Mouse (Mus musculus) neural tube, embryonic 13.5 days (tissue): Measurements from ENCODE around the gene Trpm1. TPM values are rescaled to one million over a fixed set of nuclear protein-coding genes. Genes with fewer than 3 reads are reported as not detected.
"Not testable (repeated sequence)": the region's sequence is repeated elsewhere in the genome, so short reads cannot be mapped to it uniquely, and the experiment has no call there.

ENCODE experiments used
- ATAC-seq: fragments of 200-750 bp; cut with Nextera tagmentation; 2 replicates; pipeline ENCODE4 v1.8.0; 2017; ENCODE audit warnings: low read depth, mild to moderate bottlenecking, moderate TSS enrichment, moderate library complexity
- H3K27ac ChIP-seq: fragments of 300-500 bp; sonication (generic); replicated peaks from 2 replicates; pipeline ENCODE4 v1.5.1; 2015; ENCODE audit warnings: moderate library complexity, mild to moderate bottlenecking, inconsistent platforms
- H3K27me3 ChIP-seq: fragments of 300-500 bp; sonication (generic); 2 replicates; pipeline ENCODE4 v1.6.1; 2015; ENCODE audit warnings: mild to moderate bottlenecking, inconsistent platforms
- H3K36me3 ChIP-seq: fragments of 300-500 bp; sonication (generic); 2 replicates; pipeline ENCODE4 v1.6.1; 2015; ENCODE audit warnings: mild to moderate bottlenecking, inconsistent platforms
- H3K4me1 ChIP-seq: fragments of 300-500 bp; sonication (generic); replicated peaks from 2 replicates; pipeline ENCODE4 v1.6.1; 2015; ENCODE audit warnings: inconsistent platforms
- H3K4me2 ChIP-seq: fragments of 300-500 bp; sonication (generic); 2 replicates; pipeline ENCODE4 v1.6.1; 2015; ENCODE audit warnings: inconsistent platforms, mild to moderate bottlenecking, moderate library complexity
- H3K4me3 ChIP-seq: fragments of 300-500 bp; sonication (generic); 2 replicates; pipeline ENCODE4 v1.5.1; 2015; ENCODE audit warnings: mild to moderate bottlenecking, inconsistent platforms
- H3K9ac ChIP-seq: fragments of 300-500 bp; sonication (generic); 2 replicates; pipeline ENCODE4 v1.6.1; 2015; ENCODE audit warnings: moderate library complexity, mild to moderate bottlenecking, inconsistent platforms
- H3K9me3 ChIP-seq: fragments of 300-500 bp; sonication (generic); 2 replicates; pipeline ENCODE4 v1.6.1; 2016; ENCODE audit warnings: inconsistent platforms
- WGBS: fragments of 180-500 bp; shearing (Covaris S2); methylation state at CpG from one replicate; pipeline ENCODE4 v1.1.7; 2015; 5-methylcytosine and 5-hydroxymethylcytosine counted together
- polyA plus RNA-seq: library from polyadenylated mRNA; unstranded; fragments of >200 nt; fragmentation: Nextera tagmentation; extraction: Ambion mirVana; gene quantifications from 2 replicates; pipeline ENCODE4 v1.2.1, GENCODE M21; 2015

The Trpm1 gene
- 0.26 TPM in 1 of 2 replicates, not detected in the other for polyA plus RNA-seq

DNA sequence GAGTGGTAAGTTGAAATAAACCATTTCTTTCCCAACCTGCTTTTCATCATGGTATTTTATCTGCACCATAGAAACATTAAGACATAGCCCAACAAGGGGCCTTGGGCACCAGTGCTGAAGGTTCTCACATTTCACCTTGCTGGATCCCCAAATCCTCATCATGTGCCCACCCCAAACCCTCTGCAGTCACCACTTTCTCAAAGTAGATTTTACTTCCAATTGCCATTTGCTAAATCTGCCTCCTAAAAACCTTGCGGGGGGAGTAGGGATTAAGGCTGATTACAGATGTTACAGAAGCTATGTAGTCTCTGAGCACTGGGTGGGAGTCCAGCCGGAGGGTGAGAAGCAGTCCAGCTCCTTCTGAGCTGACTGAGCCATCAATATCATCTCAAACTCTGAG is at the start of gene Trpm1:
Gene Trpm1 (plus strand): TSS at position 301 of the 400 bp plus-strand sequence.
- no peak for ATAC-seq
- 96% methylated on average over 2 of the region's 2 CpGs for WGBS

DNA sequence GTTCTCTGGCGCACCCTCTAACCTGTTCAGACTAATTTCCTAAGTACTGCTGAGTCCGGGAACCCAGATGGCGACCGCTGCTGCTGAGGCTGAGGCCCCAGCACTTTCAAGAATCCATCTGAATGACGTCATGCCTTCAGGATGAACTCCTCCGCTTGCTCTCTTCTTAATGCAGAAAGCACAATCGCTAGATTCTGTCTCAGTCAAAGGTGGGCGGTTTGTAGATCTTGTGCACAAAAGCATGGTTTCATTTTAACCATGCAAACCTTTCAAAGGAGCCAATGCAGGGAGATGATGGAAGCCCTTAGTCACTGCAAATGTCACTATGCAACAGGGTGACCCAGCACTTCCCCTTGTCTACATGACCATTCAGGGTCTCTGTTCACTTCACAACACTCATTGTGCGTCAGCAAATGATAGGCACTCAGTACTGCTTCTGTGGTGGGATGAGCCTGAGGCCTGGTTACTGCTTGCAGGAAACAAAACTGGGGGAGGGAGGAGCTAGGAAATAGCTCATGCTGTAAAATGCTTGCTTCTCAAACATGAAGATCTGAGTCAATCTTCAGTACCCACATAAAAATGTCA is 31.4 kb upstream of the Trpm1 start:
- H3K27ac ChIP-seq: no peak overlapping the region
- H3K4me1 ChIP-seq: no peaks in the 10 kb centered on the region
- no peak overlapping the region for H3K4me2 ChIP-seq
- no peaks in the 10 kb centered on the region for H3K9me3 ChIP-seq
- no peaks in the 10 kb centered on the region for H3K36me3 ChIP-seq
- H3K27me3 ChIP-seq: no peaks in the 10 kb centered on the region
- H3K9ac ChIP-seq: no peak overlapping the region
- no peak overlapping the region for H3K4me3 ChIP-seq
- no peak for ATAC-seq
- WGBS: 88% methylated on average over 9 of the region's 9 CpGs

More for the DNA sequence above, at the start of gene Trpm1:
- H3K4me1 ChIP-seq: peaks cover 12% of the 10 kb centered on the region
- H3K9me3 ChIP-seq: no peaks in the 10 kb centered on the region
- no peaks in the 10 kb centered on the region for H3K27me3 ChIP-seq
- no peak within 1 kb of the TSS for H3K9ac ChIP-seq
- H3K4me2 ChIP-seq: no peak within 1 kb of the TSS
- H3K4me3 ChIP-seq: no peak within 1 kb of the TSS
- no peaks in the 10 kb centered on the region for H3K36me3 ChIP-seq
- H3K27ac ChIP-seq: no peak within 1 kb of the TSS

DNA sequence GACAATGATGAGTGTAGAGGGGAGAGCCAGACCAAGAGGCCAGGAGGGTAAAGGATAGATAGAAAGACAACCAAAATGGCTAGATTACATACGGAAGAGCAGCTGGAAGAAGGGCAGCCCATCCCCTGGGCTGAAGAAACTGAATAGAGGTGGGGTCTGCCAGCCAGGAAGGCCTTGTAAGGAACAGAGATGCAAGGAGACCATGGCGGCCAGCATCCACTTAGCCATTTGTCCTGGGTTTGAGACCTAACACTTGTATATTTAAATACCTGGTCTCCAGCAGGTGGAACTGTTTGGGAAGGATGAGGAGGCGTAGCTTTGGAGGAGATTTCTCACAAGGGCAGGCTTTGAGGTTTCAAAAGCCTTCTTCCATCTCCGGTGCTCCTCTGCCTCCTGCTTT is 29.9 kb upstream of the Trpm1 start:
- no peak overlapping the region for H3K4me2 ChIP-seq
- no peaks in the 10 kb centered on the region for H3K27me3 ChIP-seq
- no peak overlapping the region for H3K27ac ChIP-seq
- ATAC-seq: no peak
- H3K4me1 ChIP-seq: no peaks in the 10 kb centered on the region
- H3K36me3 ChIP-seq: no peaks in the 10 kb centered on the region
- 91% methylated on average over 4 of the region's 4 CpGs for WGBS
- H3K9ac ChIP-seq: no peak overlapping the region
- no peak overlapping the region for H3K4me3 ChIP-seq
- H3K9me3 ChIP-seq: no peaks in the 10 kb centered on the region

DNA sequence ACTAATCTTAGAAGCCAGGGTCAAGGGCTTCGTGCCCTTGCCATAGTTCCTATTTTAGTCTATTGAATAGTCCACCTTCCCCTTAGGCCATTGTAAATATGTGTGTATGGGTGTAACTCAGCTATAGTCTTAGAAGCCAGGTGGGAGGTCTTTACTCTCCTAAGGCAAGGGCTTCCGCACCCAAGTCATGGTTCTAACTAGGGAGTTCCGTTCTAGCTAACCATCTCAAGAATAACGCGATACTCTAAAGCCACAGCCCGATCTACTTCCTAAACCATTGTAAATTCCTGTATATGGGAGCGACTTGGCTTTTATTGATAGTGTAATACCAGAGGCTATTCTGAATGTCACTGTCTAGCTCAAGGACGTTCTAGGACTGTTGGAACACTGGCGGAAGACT is 27.6 kb upstream of the Trpm1 start:
- 93% methylated on average over 9 of the region's 9 CpGs for WGBS
- not testable (repeated sequence) for H3K4me2 ChIP-seq, ATAC-seq

DNA sequence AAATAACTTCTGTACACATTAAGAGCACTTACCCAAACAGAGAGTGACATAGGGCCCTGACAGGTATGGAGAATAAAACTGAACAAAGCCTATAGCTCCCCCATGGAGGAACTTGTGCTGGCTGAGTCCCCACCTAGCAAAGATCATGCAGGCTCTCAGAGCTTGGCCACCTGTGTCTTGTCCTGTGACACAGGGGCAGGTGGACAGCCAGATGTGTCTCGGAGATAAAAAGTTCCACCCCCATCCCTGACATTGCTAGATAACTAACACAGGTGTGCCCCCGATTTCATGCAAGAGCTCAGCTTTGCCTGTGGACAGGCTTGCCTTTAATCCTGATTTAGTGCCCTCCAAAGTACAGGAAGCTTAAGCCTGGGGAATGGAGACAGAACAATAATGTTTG is 13.8 kb upstream of the Trpm1 start:
- ATAC-seq: no peak
- H3K9me3 ChIP-seq: no peaks in the 10 kb centered on the region
- 79% methylated on average over 2 of the region's 2 CpGs for WGBS
- H3K27ac ChIP-seq: no peak overlapping the region
- no peaks in the 10 kb centered on the region for H3K4me1 ChIP-seq
- no peak overlapping the region for H3K9ac ChIP-seq
- H3K36me3 ChIP-seq: no peaks in the 10 kb centered on the region
- H3K27me3 ChIP-seq: no peaks in the 10 kb centered on the region
- H3K4me2 ChIP-seq: no peak overlapping the region
- no peak overlapping the region for H3K4me3 ChIP-seq

More for the DNA sequence above, 27.6 kb upstream of the Trpm1 start:
- not testable (repeated sequence) for H3K36me3 ChIP-seq, H3K27me3 ChIP-seq, H3K9ac ChIP-seq, H3K4me3 ChIP-seq, H3K4me1 ChIP-seq, H3K27ac ChIP-seq, H3K9me3 ChIP-seq

DNA sequence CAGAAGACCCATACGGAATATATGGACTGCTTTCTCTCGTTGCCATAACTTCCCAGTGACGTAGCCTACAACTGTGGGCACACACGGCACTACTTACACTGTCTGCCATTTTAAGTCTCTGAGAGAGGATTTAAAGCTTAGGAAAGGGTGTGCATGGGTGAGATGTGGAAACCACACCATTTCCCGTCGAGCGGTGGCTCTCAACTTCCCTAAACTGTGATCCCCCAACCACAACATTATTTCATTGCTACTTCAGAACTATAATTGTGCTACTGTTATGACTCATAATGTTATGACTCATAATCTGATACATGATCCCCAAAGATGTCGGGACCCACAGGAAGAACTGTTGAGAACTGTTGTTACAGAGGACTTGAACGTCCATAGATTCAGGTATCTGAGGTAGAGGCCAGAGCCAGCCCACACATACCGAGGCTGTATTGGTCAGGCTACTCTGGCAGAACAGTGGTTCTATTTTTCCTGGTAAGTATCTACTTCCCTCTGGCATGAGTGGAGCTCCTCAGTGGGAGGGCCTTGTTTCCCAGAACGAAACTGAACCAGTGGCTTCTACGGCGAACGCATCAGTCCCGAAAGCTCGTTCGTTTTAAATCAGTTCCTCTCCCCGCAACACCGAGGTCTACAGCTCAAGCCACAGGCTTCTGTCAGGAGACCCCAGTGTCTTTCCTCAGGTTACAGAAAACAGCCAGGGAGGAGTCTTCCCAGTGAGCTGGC is 12.2 kb upstream of the Trpm1 start:
- no peaks in the 10 kb centered on the region for H3K27me3 ChIP-seq
- H3K9ac ChIP-seq: no peak overlapping the region
- no peaks in the 10 kb centered on the region for H3K9me3 ChIP-seq
- H3K36me3 ChIP-seq: no peaks in the 10 kb centered on the region
- H3K4me2 ChIP-seq: no peak overlapping the region
- no peak for ATAC-seq
- WGBS: 92% methylated on average over 19 of the region's 19 CpGs
- no peak overlapping the region for H3K4me3 ChIP-seq
- no peaks in the 10 kb centered on the region for H3K4me1 ChIP-seq
- no peak overlapping the region for H3K27ac ChIP-seq

DNA sequence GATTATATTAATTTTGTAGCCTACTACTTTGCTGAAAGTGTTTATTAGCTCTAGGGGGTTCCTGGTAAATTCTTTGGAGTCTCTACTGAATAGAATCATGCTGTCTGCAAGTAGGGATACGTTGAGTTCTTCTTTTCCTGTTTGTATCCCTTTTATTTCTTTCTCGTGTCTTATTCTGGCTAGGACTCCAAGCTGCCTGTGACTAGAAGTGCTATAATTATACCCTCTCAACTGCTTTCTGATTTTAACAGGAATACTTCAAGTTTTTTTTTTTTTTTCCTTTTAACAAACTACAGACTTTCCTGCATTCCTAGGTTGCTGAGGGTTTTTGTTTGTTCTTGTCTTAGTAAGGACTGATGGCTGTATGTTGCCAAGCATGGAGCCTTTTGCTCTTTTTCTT is 4.3 kb upstream of the Trpm1 start:
- ATAC-seq: no peak
- no peak overlapping the region for H3K4me2 ChIP-seq
- H3K9ac ChIP-seq: no peak overlapping the region
- no peaks in the 10 kb centered on the region for H3K4me1 ChIP-seq
- no peak overlapping the region for H3K4me3 ChIP-seq
- H3K36me3 ChIP-seq: no peaks in the 10 kb centered on the region
- no peaks in the 10 kb centered on the region for H3K27me3 ChIP-seq
- WGBS: 83% methylated on average over 2 of the region's 2 CpGs
- H3K9me3 ChIP-seq: no peaks in the 10 kb centered on the region
- no peak overlapping the region for H3K27ac ChIP-seq

DNA sequence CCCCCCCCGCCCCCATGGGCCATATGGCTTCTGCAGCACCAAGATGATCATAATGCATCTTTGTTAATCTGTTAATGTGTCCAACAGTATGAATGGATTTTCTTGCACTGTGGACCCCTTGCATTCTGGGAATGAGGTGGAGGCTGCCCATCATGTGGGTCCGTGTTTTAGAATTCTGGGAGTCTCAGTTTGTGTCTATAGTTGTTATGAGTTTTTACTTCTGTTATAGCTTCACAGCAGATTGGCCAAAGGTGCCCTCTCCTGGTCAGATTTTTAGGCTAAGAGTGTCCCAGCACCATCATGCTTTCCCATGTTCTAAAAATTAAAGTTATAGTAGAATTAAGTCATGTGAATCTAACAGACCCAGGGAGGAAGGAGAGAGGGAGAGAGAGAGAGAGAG is 3.9 kb upstream of the Trpm1 start:
- Histone ChIP-seq H3K9me3 (no peaks in the 10 kb centered on the region), H3K4me1 (no peaks in the 10 kb centered on the region), H3K27me3 (no peaks in the 10 kb centered on the region), H3K4me2 (no peak overlapping the region), H3K4me3 (no peak overlapping the region), H3K36me3 (no peaks in the 10 kb centered on the region), H3K9ac (no peak overlapping the region), H3K27ac (no peak overlapping the region)
- ATAC-seq: no peak
- 46% methylated on average over 2 of the region's 2 CpGs for WGBS

DNA sequence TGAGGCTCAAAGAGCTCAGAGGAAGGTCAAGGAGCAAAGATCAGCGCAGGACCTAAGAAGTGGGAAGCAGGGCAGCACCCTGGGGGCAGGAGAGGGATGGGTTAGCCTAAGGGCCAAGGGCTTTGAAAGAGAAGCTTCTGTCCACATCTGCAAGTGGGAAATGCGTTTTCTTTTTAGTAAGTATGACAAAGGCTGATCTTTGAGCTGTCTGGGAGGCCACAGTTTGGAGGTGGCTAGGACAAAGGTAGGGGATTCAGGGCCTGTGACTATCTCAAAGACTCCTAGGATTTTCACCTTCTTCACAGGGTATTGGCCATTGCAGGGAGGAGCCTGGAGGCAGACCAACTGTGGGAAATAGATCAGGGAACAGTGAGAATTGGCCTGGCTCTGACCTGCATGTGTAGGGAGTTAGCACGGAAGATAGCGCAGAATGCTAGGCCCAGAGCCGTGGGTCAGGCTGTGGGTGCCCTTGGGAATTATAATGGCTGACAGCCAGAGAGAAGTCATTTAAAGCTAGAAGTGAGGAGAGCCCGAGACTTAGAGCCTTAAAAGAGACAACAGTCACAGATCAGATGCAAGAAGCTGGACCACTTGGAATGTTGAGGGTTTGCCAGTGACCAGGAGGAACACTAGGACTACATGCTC is 3.1 kb upstream of the Trpm1 start:
- Histone ChIP-seq H3K27ac (no peak overlapping the region), H3K4me3 (no peak overlapping the region), H3K36me3 (no peaks in the 10 kb centered on the region), H3K4me1 (peaks cover 6% of the 10 kb centered on the region), H3K9ac (no peak overlapping the region), H3K4me2 (no peak overlapping the region), H3K27me3 (no peaks in the 10 kb centered on the region), H3K9me3 (no peaks in the 10 kb centered on the region)
- no peak for ATAC-seq
- WGBS: 74% methylated on average over 6 of the region's 6 CpGs

DNA sequence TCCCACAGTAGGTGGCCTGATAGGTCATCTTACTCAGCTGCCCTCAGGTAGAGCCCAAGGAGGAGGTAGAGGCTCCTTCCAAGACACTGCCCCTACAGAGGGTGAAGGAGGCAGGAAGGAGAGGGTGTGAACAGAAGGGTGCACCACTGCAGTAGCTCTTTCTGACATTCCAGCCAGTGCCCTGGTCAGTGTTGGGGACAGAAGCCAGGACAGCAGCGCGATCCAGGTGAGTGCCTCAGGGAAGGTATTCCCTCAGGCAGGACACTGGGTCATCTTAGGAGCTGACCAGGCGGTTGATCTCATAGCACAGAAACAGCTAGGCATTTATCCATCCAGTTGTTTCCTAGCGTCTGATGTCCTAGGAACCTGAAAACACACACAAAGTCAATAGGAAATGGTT is 1.6 kb downstream of the Trpm1 start:
- Histone ChIP-seq H3K27ac (no peak overlapping the region), H3K27me3 (no peaks in the 10 kb centered on the region), H3K4me1 (peaks cover 29% of the 10 kb centered on the region), H3K36me3 (no peaks in the 10 kb centered on the region), H3K4me2 (peak overlapping the region; percentile 47), H3K9ac (peak overlapping the region; percentile 36), H3K9me3 (no peaks in the 10 kb centered on the region), H3K4me3 (0 out of 2 replicates have a peak overlapping the region, but pooled peaks have one; percentile 16)
- 77% methylated on average over 4 of the region's 4 CpGs for WGBS
- no peak; the same call in 1 of the 2 replicates for ATAC-seq

DNA sequence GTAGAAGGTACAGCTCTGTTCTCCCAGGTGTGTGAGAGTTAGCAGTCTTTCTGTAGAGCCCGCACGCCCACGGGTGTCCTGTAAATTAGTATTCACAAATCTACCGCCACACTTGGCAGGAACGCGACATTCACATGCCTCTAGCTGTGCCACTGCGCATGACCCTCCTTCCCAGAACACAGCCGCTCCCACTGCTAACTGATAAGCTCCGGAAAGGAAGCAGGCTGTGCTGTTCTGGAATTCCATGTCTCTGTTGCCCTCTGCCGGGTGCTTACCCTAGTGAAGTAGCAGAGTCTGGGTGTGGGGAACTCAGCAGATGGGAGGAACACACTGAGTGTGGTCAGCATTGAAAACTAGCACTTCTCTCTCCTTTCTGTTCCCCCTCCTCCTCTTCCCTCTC is 2.1 kb downstream of the Trpm1 start:
- WGBS: 13% methylated on average over 10 of the region's 10 CpGs
- peak overlapping the region; percentile 47 for H3K4me2 ChIP-seq
- H3K4me1 ChIP-seq: peaks cover 33% of the 10 kb centered on the region
- no peaks in the 10 kb centered on the region for H3K36me3 ChIP-seq
- 0 out of 2 replicates have a peak overlapping the region, but pooled peaks have one; percentile 16 for H3K4me3 ChIP-seq
- peak overlapping the region; percentile 36 for H3K9ac ChIP-seq
- no peaks in the 10 kb centered on the region for H3K9me3 ChIP-seq
- H3K27ac ChIP-seq: no peak overlapping the region
- ATAC-seq: peak; percentile 92
- no peaks in the 10 kb centered on the region for H3K27me3 ChIP-seq

DNA sequence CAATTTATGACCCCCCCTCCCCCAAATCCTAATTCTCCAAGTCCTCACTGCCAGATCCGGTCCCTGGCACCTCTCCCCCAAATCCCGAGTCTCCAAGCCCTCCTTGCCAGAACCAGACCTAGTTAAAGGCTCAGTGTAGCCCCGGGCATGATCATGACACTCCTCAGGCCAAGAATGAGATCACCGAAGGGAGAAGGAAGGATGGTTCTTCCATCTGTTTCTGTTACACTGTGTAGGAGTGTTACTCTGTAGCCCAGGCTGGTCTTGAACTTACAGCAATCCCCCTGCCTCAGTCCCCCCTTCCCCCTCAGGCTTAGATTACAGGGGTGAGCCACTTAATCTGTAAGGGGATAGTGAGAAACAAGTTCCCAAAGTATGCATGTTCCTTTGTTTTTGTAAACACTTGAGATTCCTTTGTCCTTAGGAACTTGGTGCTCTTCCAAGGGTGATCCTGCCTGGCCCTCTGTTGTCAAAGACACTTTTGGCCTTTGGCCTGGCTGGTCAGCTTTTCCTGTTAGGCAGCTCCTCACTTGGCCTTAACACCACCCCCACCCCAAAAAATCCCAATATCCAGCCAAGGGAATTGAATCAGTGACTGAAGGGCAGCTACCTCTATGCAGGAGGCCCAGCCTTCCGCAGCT is 2.8 kb downstream of the Trpm1 start:
- Histone ChIP-seq H3K4me1 (peaks cover 34% of the 10 kb centered on the region), H3K9me3 (no peaks in the 10 kb centered on the region), H3K9ac (no peak overlapping the region), H3K27ac (no peak overlapping the region), H3K27me3 (no peaks in the 10 kb centered on the region), H3K4me3 (no peak overlapping the region), H3K4me2 (no peak overlapping the region; the same call in 1 of the 2 replicates), H3K36me3 (no peaks in the 10 kb centered on the region)
- 84% methylated on average over 5 of the region's 5 CpGs for WGBS
- 0 out of 2 replicates have a peak, but pooled peaks have one; percentile 13 for ATAC-seq
